Mouse (Mus musculus): ENCODE measurements around the gene Carnmt1. TPM values are rescaled to one million over a fixed set of nuclear protein-coding genes. Genes with fewer than 3 reads are reported as not detected.

Gene Carnmt1
- polyA plus RNA-seq, 2 experiments = 7.7 to 23.0 TPM

GRCm38 (mm10) chr19:18631644-18632219 lies 38.8 kb upstream of the Carnmt1 start, which contains the start of the genes Ostf1 and Nmrk1:
TSS of gene Ostf1 (minus strand) at chr19:18631823.
TSS of gene Nmrk1 (plus strand) at chr19:18631950.
- TF ChIP-seq CTCF (IDR thresholded peaks at IDR 0.05; ENCODE audit: low read depth) (no peak), EP300 (IDR thresholded peaks at IDR 0.05; ENCODE audit: low read depth) (no peak)
- Histone ChIP-seq H3K27ac (peak within 1 kb of the TSS; percentile 27), H3K9ac (replicated peaks) (peak within 1 kb of the TSS; percentile 71), H3K4me2 (ENCODE audit: low read depth) (peak within 1 kb of the TSS; percentile 93), H3K36me3 (replicated peaks; ENCODE audit: control insufficient read depth, insufficient read depth, low read depth) (no peaks in the 10 kb centered on the region), H3K27me3 (ENCODE audit: control insufficient read depth, insufficient read depth, low read length) (no peaks in the 10 kb centered on the region), H3K9me3 (ENCODE audit: control insufficient read depth, low read length) (no peaks in the 10 kb centered on the region), H3K4me1 (replicated peaks; ENCODE audit: control insufficient read depth in 2 of 2, insufficient read depth in 2 of 2, low read length in 1 of 2) (peaks cover 6 to 16% of the 10 kb centered on the region in 2 experiments), H3K4me3 (ENCODE audit: insufficient read depth in 1 of 2, low read depth in 2 of 2, low read length in 2 of 2) (peak within 1 kb of the TSS; percentile 80 to 86)
- under 1% methylated on average over 51 of the region's 51 CpGs for WGBS (ENCODE audit: insufficient replicate concordance)
- DNase-seq (ENCODE audit: low read depth in 3 of 3, low spot score in 3 of 3) (peak; percentile 83 to 90 (median 88)), ATAC-seq (ENCODE audit: insufficient read depth) (peak; percentile 98)

DNA sequence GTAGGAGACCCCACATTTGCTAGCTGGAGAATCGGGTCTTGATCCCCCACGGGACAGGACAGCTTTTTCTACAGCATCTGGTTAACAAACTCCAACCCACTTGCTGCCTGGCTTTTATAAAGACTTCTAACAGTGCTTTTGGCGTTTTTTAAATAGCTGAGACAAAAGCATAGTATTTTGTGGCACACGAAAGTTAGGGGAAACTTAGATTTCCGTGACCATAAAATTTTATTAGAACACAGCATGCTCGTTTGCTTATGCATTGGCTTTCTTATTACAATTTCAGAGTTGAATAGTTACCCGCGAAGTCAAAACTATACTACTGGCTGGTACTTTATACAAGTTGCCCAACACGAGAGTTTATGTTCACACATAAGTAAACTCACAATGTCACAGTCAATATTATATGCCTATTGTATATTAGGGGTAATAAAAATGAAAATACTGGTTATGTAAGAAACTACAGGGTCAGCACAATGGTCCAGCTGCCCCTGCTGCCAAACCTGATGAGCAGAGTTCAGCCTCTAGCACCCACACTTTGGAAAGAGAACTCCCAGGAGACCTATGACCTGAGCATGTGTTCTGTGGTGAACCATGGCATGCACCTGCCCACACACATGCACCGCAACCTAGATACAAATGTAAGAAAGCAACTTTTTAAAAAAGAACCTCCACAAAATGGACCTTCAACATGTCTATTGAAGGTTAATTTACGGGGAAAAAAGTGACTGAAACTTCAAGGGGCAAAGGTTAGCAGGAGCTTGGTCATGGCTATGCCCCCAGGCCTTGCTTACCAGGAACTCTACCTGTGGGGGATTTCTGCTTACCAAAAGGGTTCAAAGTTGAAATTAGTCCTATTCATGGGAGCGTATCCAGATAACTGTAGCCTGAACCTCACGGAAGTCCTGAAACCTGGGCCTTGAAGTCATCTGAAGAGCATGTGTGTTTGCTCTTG lies 38.1 kb upstream of the Carnmt1 start:
- 51% methylated on average over 13 of the region's 13 CpGs for WGBS (ENCODE audit: insufficient replicate concordance)
- TF ChIP-seq CTCF (IDR thresholded peaks at IDR 0.05; ENCODE audit: low read depth) = no peak
- no peak for TF ChIP-seq EP300 (IDR thresholded peaks at IDR 0.05; ENCODE audit: low read depth)
- no peaks in the 10 kb centered on the region for H3K36me3 ChIP-seq (replicated peaks; ENCODE audit: control insufficient read depth, insufficient read depth, low read depth)
- no peaks in the 10 kb centered on the region for H3K27me3 ChIP-seq (ENCODE audit: control insufficient read depth, insufficient read depth, low read length)
- peak overlapping the region; percentile 62 for H3K9ac ChIP-seq (replicated peaks)
- DNase-seq (ENCODE audit: low read depth in 3 of 3, low spot score in 3 of 3) = no peak
- ATAC-seq (ENCODE audit: insufficient read depth) = no peak
- H3K4me2 ChIP-seq (ENCODE audit: low read depth) = peak overlapping the region; percentile 93
- peak overlapping the region; percentile 72 to 80 for H3K4me3 ChIP-seq (ENCODE audit: insufficient read depth in 1 of 2, low read depth in 2 of 2, low read length in 2 of 2)
- peaks cover 6 to 16% of the 10 kb centered on the region in 2 experiments for H3K4me1 ChIP-seq (replicated peaks; ENCODE audit: control insufficient read depth in 2 of 2, insufficient read depth in 2 of 2, low read length in 1 of 2)
- H3K9me3 ChIP-seq (ENCODE audit: control insufficient read depth, low read length) = no peaks in the 10 kb centered on the region
- no peak overlapping the region for H3K27ac ChIP-seq

GRCm38 (mm10) chr19:18637954-18638353 lies 32.6 kb upstream of the Carnmt1 start:
- TF ChIP-seq CTCF (IDR thresholded peaks at IDR 0.05; ENCODE audit: low read depth) (no peak), EP300 (IDR thresholded peaks at IDR 0.05; ENCODE audit: low read depth) (no peak)
- no peaks in the 10 kb centered on the region; a peak in 1 of 4 replicates for H3K4me1 ChIP-seq (replicated peaks; ENCODE audit: control insufficient read depth in 2 of 2, insufficient read depth in 2 of 2, low read length in 1 of 2)
- no peak for ATAC-seq (ENCODE audit: insufficient read depth)
- 69% methylated on average over 5 of the region's 5 CpGs for WGBS (ENCODE audit: insufficient replicate concordance)
- no peak for DNase-seq (ENCODE audit: low read depth in 3 of 3, low spot score in 3 of 3)
- no peak overlapping the region for H3K27ac ChIP-seq
- no peaks in the 10 kb centered on the region for H3K9me3 ChIP-seq (ENCODE audit: control insufficient read depth, low read length)
- H3K4me2 ChIP-seq (ENCODE audit: low read depth) = no peak overlapping the region
- no peaks in the 10 kb centered on the region for H3K36me3 ChIP-seq (replicated peaks; ENCODE audit: control insufficient read depth, insufficient read depth, low read depth)
- H3K27me3 ChIP-seq (ENCODE audit: control insufficient read depth, insufficient read depth, low read length) = no peaks in the 10 kb centered on the region
- no peak overlapping the region for H3K9ac ChIP-seq (replicated peaks)
- H3K4me3 ChIP-seq (ENCODE audit: insufficient read depth in 1 of 2, low read depth in 2 of 2, low read length in 2 of 2) = no peak overlapping the region

- Histone ChIP-seq H3K27ac (no peak overlapping the region), H3K4me3 (ENCODE audit: insufficient read depth in 1 of 2, low read depth in 2 of 2, low read length in 2 of 2) (no peak overlapping the region), H3K9ac (replicated peaks) (no peak overlapping the region), H3K27me3 (ENCODE audit: control insufficient read depth, insufficient read depth, low read length) (no peaks in the 10 kb centered on the region), H3K36me3 (replicated peaks; ENCODE audit: control insufficient read depth, insufficient read depth, low read depth) (no peaks in the 10 kb centered on the region), H3K9me3 (ENCODE audit: control insufficient read depth, low read length) (no peaks in the 10 kb centered on the region), H3K4me2 (ENCODE audit: low read depth) (no peak overlapping the region), H3K4me1 (replicated peaks; ENCODE audit: control insufficient read depth in 2 of 2, insufficient read depth in 2 of 2, low read length in 1 of 2) (peaks cover 7 to 9% of the 10 kb centered on the region in 2 experiments)
- DNase-seq (ENCODE audit: low read depth in 3 of 3, low spot score in 3 of 3) (no peak), ATAC-seq (ENCODE audit: insufficient read depth) (no peak)
- no peak for TF ChIP-seq EP300 (IDR thresholded peaks at IDR 0.05; ENCODE audit: low read depth)
- TF ChIP-seq CTCF (IDR thresholded peaks at IDR 0.05; ENCODE audit: low read depth) = no peak
- 36% methylated on average over 5 of the region's 5 CpGs for WGBS (ENCODE audit: insufficient replicate concordance)
These were observed 31.6 kb upstream of the Carnmt1 start for GRCm38 (mm10) chr19:18638949-18639348.

- no peak overlapping the region for H3K9ac ChIP-seq (replicated peaks)
- no peak overlapping the region for H3K4me3 ChIP-seq (ENCODE audit: insufficient read depth in 1 of 2, low read depth in 2 of 2, low read length in 2 of 2)
- H3K9me3 ChIP-seq (ENCODE audit: control insufficient read depth, low read length) = no peaks in the 10 kb centered on the region
- no peak overlapping the region for H3K27ac ChIP-seq
- no peak for TF ChIP-seq EP300 (IDR thresholded peaks at IDR 0.05; ENCODE audit: low read depth)
- TF ChIP-seq CTCF (IDR thresholded peaks at IDR 0.05; ENCODE audit: low read depth) = peak; percentile 79
- WGBS (ENCODE audit: insufficient replicate concordance) = 36% methylated on average over 2 of the region's 2 CpGs
- ATAC-seq (ENCODE audit: insufficient read depth) = no peak
- DNase-seq (ENCODE audit: low read depth in 3 of 3, low spot score in 3 of 3) = no peak
- no peak overlapping the region for H3K4me2 ChIP-seq (ENCODE audit: low read depth)
- H3K27me3 ChIP-seq (ENCODE audit: control insufficient read depth, insufficient read depth, low read length) = no peaks in the 10 kb centered on the region
- peaks cover 12 to 15% of the 10 kb centered on the region in 2 experiments for H3K4me1 ChIP-seq (replicated peaks; ENCODE audit: control insufficient read depth in 2 of 2, insufficient read depth in 2 of 2, low read length in 1 of 2)
- no peaks in the 10 kb centered on the region for H3K36me3 ChIP-seq (replicated peaks; ENCODE audit: control insufficient read depth, insufficient read depth, low read depth)
These were observed 31.0 kb upstream of the Carnmt1 start for GRCm38 (mm10) chr19:18639552-18639951.

All from liver, embryonic 14.5 days (tissue).